Mouse (Mus musculus) liver, adult 2 months (tissue): ENCODE data around the gene Pttg1.

Experiments used
- CTCF ChIP-seq: fragments of 200-500 bp; IDR thresholded peaks from 2 replicates; pipeline ENCODE4 v1.5.1; 2011; ENCODE audit warnings: low read depth, low read length, control low read depth
- POLR2A ChIP-seq: fragments of 200-500 bp; IDR thresholded peaks from 2 replicates; pipeline ENCODE4 v1.6.1; 2011; ENCODE audit warnings: low read length, control low read depth; ENCODE audit not compliant: insufficient read depth; ENCODE audit errors: extremely low read depth

DNA sequence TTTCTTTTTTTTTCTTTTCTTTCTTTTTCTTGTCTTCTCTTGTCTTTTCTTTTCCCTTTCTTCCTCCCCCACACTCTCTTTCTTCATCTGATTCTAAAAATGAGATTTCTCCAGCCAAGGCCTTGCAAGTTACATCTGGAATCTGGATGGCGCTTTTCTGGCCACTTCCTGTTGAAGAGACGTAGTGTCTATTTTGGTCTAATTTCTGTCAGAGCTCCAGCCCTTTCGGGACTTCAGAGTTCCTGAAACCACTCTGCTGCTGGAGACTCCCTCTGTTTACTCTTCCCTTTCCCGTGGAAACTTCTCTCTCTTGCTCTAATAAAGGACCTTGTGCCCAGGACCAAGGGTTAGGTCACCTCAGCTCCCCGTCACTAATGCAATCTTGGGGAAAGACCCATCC is 44.1 kb upstream of the Pttg1 start:
- TF ChIP-seq POLR2A = no peak
- no peak for TF ChIP-seq CTCF
